Mouse (Mus musculus): ENCODE measurements around the gene Igsf21. TPM values are rescaled to one million over a fixed set of nuclear protein-coding genes. Genes with fewer than 3 reads are reported as not detected.

The Igsf21 gene
- total and polyA plus RNA-seq, 2 experiments from 2014 or later: 145 to 146 TPM

GRCm38 (mm10) chr4:140269184-140269840, 22.7 kb upstream of the Igsf21 start:
- Histone ChIP-seq H3K9me3 (ENCODE audit: low read length) (no peaks in the 10 kb centered on the region), H3K36me3 (ENCODE audit: insufficient read depth, low read length) (no peaks in the 10 kb centered on the region), H3K4me3 (ENCODE audit: low read depth, low read length) (no peak overlapping the region), H3K27ac (ENCODE audit: low read depth, low read length) (no peak overlapping the region), H3K4me2 (ENCODE audit: low read depth, low read length, poor library complexity, severe bottlenecking) (no peak overlapping the region), H3K9ac (replicated peaks; ENCODE audit: low read length, poor library complexity, severe bottlenecking) (no peak overlapping the region), H3K27me3 (ENCODE audit: insufficient read depth, low read length) (0 out of 2 replicates have a peak, but pooled peaks cover 4% of the 10 kb centered on the region), H3K4me1 (ENCODE audit: insufficient read depth, low read length) (peaks cover 5% of the 10 kb centered on the region; the same call in 1 of the 2 replicates)
- ATAC-seq (ENCODE audit: low FRiP score) (no peak), DNase-seq (ENCODE audit: low spot score) (peak; percentile 43)
- TF ChIP-seq CTCF (IDR thresholded peaks at IDR 0.05): no peak
- WGBS: 38% methylated on average over 15 of the region's 15 CpGs

- Histone ChIP-seq H3K27ac (ENCODE audit: low read depth, low read length) (0 out of 2 replicates have a peak overlapping the region, but pooled peaks have one; percentile 12), H3K27me3 (ENCODE audit: insufficient read depth, low read length) (0 out of 2 replicates have a peak, but pooled peaks cover 4% of the 10 kb centered on the region), H3K4me1 (ENCODE audit: insufficient read depth, low read length) (peaks cover 6% of the 10 kb centered on the region; the same call in 1 of the 2 replicates), H3K9ac (replicated peaks; ENCODE audit: low read length, poor library complexity, severe bottlenecking) (no peak overlapping the region; the same call in 1 of the 2 replicates), H3K9me3 (ENCODE audit: low read length) (no peaks in the 10 kb centered on the region), H3K36me3 (ENCODE audit: insufficient read depth, low read length) (no peaks in the 10 kb centered on the region), H3K4me2 (ENCODE audit: low read depth, low read length, poor library complexity, severe bottlenecking) (no peak overlapping the region), H3K4me3 (ENCODE audit: low read depth, low read length) (no peak overlapping the region)
- no peak for DNase-seq (ENCODE audit: low spot score)
- TF ChIP-seq CTCF (IDR thresholded peaks at IDR 0.05): no peak
- no peak for ATAC-seq (ENCODE audit: low FRiP score)
- 39% methylated on average over 9 of the region's 9 CpGs for WGBS
These were observed 21.3 kb upstream of the Igsf21 start for GRCm38 (mm10) chr4:140267835-140268234.

DNA sequence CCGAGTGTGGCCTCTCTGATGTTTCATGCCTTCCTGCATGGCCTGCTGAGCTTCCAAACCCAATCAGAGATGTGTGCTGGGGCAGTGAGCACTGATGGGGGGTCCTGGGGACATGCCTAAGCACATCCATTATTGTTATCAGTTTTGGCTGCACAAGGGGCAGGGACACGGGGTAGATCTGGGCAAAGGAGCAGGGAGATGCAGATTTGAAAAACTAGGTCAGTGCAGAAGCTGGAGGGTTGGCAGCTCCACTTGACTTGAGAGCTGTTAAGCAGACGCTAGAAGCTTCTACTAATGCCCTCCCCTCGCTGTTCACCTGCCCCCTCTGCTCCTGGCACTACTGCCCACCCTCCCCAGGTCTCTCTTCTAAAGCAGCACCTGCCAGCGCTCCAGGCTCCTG, 20.5 kb upstream of the Igsf21 start:
- DNase-seq (ENCODE audit: low spot score) (no peak), ATAC-seq (ENCODE audit: low FRiP score) (no peak)
- no peak overlapping the region for H3K27ac ChIP-seq (ENCODE audit: low read depth, low read length)
- 0 out of 2 replicates have a peak, but pooled peaks cover 4% of the 10 kb centered on the region for H3K27me3 ChIP-seq (ENCODE audit: insufficient read depth, low read length)
- no peaks in the 10 kb centered on the region for H3K36me3 ChIP-seq (ENCODE audit: insufficient read depth, low read length)
- no peak overlapping the region; the same call in 1 of the 2 replicates for H3K9ac ChIP-seq (replicated peaks; ENCODE audit: low read length, poor library complexity, severe bottlenecking)
- peaks cover 6% of the 10 kb centered on the region; the same call in 1 of the 2 replicates for H3K4me1 ChIP-seq (ENCODE audit: insufficient read depth, low read length)
- H3K4me2 ChIP-seq (ENCODE audit: low read depth, low read length, poor library complexity, severe bottlenecking): no peak overlapping the region
- no peaks in the 10 kb centered on the region for H3K9me3 ChIP-seq (ENCODE audit: low read length)
- H3K4me3 ChIP-seq (ENCODE audit: low read depth, low read length): no peak overlapping the region
- TF ChIP-seq CTCF (IDR thresholded peaks at IDR 0.05): no peak
- whole genome bisulfite sequencing: 67% methylated on average over 4 of the region's 5 CpGs

GRCm38 (mm10) chr4:140258968-140259367, 12.4 kb upstream of the Igsf21 start:
- Histone ChIP-seq H3K4me2 (ENCODE audit: low read depth, low read length, poor library complexity, severe bottlenecking) (no peak overlapping the region), H3K9ac (replicated peaks; ENCODE audit: low read length, poor library complexity, severe bottlenecking) (no peak overlapping the region), H3K27me3 (ENCODE audit: insufficient read depth, low read length) (no peaks in the 10 kb centered on the region), H3K36me3 (ENCODE audit: insufficient read depth, low read length) (no peaks in the 10 kb centered on the region), H3K9me3 (ENCODE audit: low read length) (no peaks in the 10 kb centered on the region), H3K4me3 (ENCODE audit: low read depth, low read length) (no peak overlapping the region), H3K27ac (ENCODE audit: low read depth, low read length) (no peak overlapping the region), H3K4me1 (ENCODE audit: insufficient read depth, low read length) (no peaks in the 10 kb centered on the region)
- peak; percentile 59 for DNase-seq (ENCODE audit: low spot score)
- TF ChIP-seq CTCF (IDR thresholded peaks at IDR 0.05): peak; percentile 23
- 31% methylated on average over 6 of the region's 6 CpGs for WGBS
- ATAC-seq (ENCODE audit: low FRiP score): 0 out of 2 replicates have a peak, but pooled peaks have one; percentile 44

GRCm38 (mm10) chr4:140252369-140252768, 5.8 kb upstream of the Igsf21 start:
- TF ChIP-seq CTCF (IDR thresholded peaks at IDR 0.05): peak; percentile 92
- no peak overlapping the region for H3K4me2 ChIP-seq (ENCODE audit: low read depth, low read length, poor library complexity, severe bottlenecking)
- peaks cover 3% of the 10 kb centered on the region; the same call in 1 of the 2 replicates for H3K4me1 ChIP-seq (ENCODE audit: insufficient read depth, low read length)
- no peaks in the 10 kb centered on the region for H3K9me3 ChIP-seq (ENCODE audit: low read length)
- WGBS: 12% methylated on average over 7 of the region's 7 CpGs
- peak; percentile 36 for DNase-seq (ENCODE audit: low spot score)
- H3K27ac ChIP-seq (ENCODE audit: low read depth, low read length): no peak overlapping the region
- no peak overlapping the region for H3K4me3 ChIP-seq (ENCODE audit: low read depth, low read length)
- H3K27me3 ChIP-seq (ENCODE audit: insufficient read depth, low read length): 0 out of 2 replicates have a peak, but pooled peaks cover 4% of the 10 kb centered on the region
- ATAC-seq (ENCODE audit: low FRiP score): no peak
- no peak overlapping the region for H3K9ac ChIP-seq (replicated peaks; ENCODE audit: low read length, poor library complexity, severe bottlenecking)
- H3K36me3 ChIP-seq (ENCODE audit: insufficient read depth, low read length): no peaks in the 10 kb centered on the region
